Mouse (Mus musculus) myocyte (in vitro differentiated cells): ENCODE data around the gene Dennd1a. TPM values are rescaled to one million over a fixed set of nuclear protein-coding genes. Genes with fewer than 3 reads are reported as not detected.

Experiments
- H3K27me3 ChIP-seq: one replicate; pipeline ENCODE4 v1.6.1; 2011; ENCODE audit not compliant: control insufficient read depth, insufficient read depth, insufficient read length
- H3K36me3 ChIP-seq: one replicate; pipeline ENCODE4 v1.6.1; 2011; ENCODE audit not compliant: control insufficient read depth, insufficient read depth
- H3K4me2 ChIP-seq: one replicate; pipeline ENCODE4 v1.6.1; 2011; ENCODE audit warnings: low read depth, control low read depth
- H3K4me3 ChIP-seq: one replicate; pipeline ENCODE4 v1.5.1; 2011; ENCODE audit warnings: mild to moderate bottlenecking, control low read depth, moderate library complexity
- H3K79me2 ChIP-seq: one replicate; pipeline ENCODE4 v1.6.1; 2011; ENCODE audit not compliant: control insufficient read depth, insufficient read depth
- H3ac ChIP-seq: one replicate; pipeline ENCODE4 v1.6.1; 2011; ENCODE audit not compliant: control insufficient read depth, insufficient read length
- CEBPB ChIP-seq: IDR thresholded peaks from 2 replicates; pipeline ENCODE4 v1.6.1; 2011; ENCODE audit warnings: mild to moderate bottlenecking, moderate library complexity; ENCODE audit not compliant: poor library complexity, insufficient read depth, severe bottlenecking
- E2F4 ChIP-seq: IDR thresholded peaks from one replicate; pipeline ENCODE4 v1.6.1; 2011; ENCODE audit warnings: mild to moderate bottlenecking, control low read depth, moderate library complexity; ENCODE audit not compliant: insufficient read depth
- MAX ChIP-seq: IDR thresholded peaks from one replicate; pipeline ENCODE4 v1.6.1; 2011; ENCODE audit warnings: low read depth, mild to moderate bottlenecking, control low read depth
- MYOD1 ChIP-seq, 3 experiments: IDR thresholded peaks; one replicate each; pipeline ENCODE4 v1.6.1; 2011; ENCODE audit warnings: control low read depth in 2 of 3, low read depth in 2 of 3, mild to moderate bottlenecking in 2 of 3, moderate library complexity in 1 of 3; ENCODE audit not compliant: insufficient read length in 2 of 3, control insufficient read depth in 1 of 3
- MYOG ChIP-seq, 3 experiments: IDR thresholded peaks; one replicate each; pipeline ENCODE4 v1.6.1; 2011; ENCODE audit warnings: control low read depth in 2 of 3, low read depth in 2 of 3, mild to moderate bottlenecking in 2 of 3; ENCODE audit not compliant: insufficient read length in 2 of 3, control insufficient read depth in 1 of 3, insufficient read depth in 1 of 3
- POLR2A ChIP-seq: IDR thresholded peaks from one replicate; pipeline ENCODE4 v1.6.1; 2011; ENCODE audit warnings: low read depth, mild to moderate bottlenecking, control low read depth, moderate library complexity; ENCODE audit not compliant: insufficient read length
- POLR2AphosphoS2 ChIP-seq: IDR thresholded peaks from one replicate; pipeline ENCODE4 v1.6.1; 2011; ENCODE audit warnings: low read depth, control low read depth; ENCODE audit not compliant: insufficient read length
- REST ChIP-seq: IDR thresholded peaks from one replicate; pipeline ENCODE4 v1.6.1; 2011; ENCODE audit warnings: mild to moderate bottlenecking, control low read depth, moderate library complexity; ENCODE audit not compliant: insufficient read depth, insufficient read length
- SRF ChIP-seq: IDR thresholded peaks from one replicate; pipeline ENCODE4 v1.6.1; 2011; ENCODE audit warnings: low read depth; ENCODE audit not compliant: control insufficient read depth, insufficient read length
- TCF12 ChIP-seq: IDR thresholded peaks from one replicate; pipeline ENCODE4 v1.6.1; 2011; ENCODE audit warnings: mild to moderate bottlenecking, control low read depth; ENCODE audit not compliant: poor library complexity, insufficient read depth, severe bottlenecking
- TCF3 ChIP-seq: IDR thresholded peaks from one replicate; pipeline ENCODE4 v1.6.1; 2011; ENCODE audit warnings: low read depth, control low read depth; ENCODE audit not compliant: insufficient read length
- USF1 ChIP-seq: IDR thresholded peaks from one replicate; pipeline ENCODE4 v1.6.1; 2011; ENCODE audit warnings: low read depth, mild to moderate bottlenecking, control low read depth, moderate library complexity
- polyA plus RNA-seq: library from polyadenylated mRNA; unstranded; fragments of >200 nt; fragmentation: generic; extraction: Trizol; gene quantifications from one replicate; pipeline ENCODE4 v1.2.1, GENCODE M21; 2012; ENCODE audit warnings: missing spikeins

The Dennd1a gene
- polyA plus RNA-seq, 1 experiment = 11.3 TPM

- Histone ChIP-seq H3K4me3 (no peak overlapping the region), H3K4me2 (no peak overlapping the region), H3ac (no peak overlapping the region), H3K27me3 (no peaks in the 10 kb centered on the region), H3K36me3 (no peaks in the 10 kb centered on the region), H3K79me2 (peaks cover 3% of the 10 kb centered on the region)
- TF ChIP-seq MYOD1 (IDR thresholded peaks at IDR 0.05; ENCODE audit: control insufficient read depth in 1 of 3, insufficient read length in 2 of 3, low read depth in 2 of 3) (peak in 1 of 3 experiments; percentile 43), POLR2AphosphoS2 (no peak), REST (no peak)
These were observed 203.9 kb downstream of the Dennd1a start for GRCm38 (mm10) chr2:38083251-38083650.

- Histone ChIP-seq H3K36me3 (no peaks in the 10 kb centered on the region), H3K79me2 (no peaks in the 10 kb centered on the region), H3K4me2 (peak overlapping the region; percentile 44), H3K27me3 (no peaks in the 10 kb centered on the region), H3K4me3 (no peak overlapping the region), H3ac (no peak overlapping the region)
- TF ChIP-seq E2F4 (no peak), MYOG (IDR thresholded peaks at IDR 0.05; ENCODE audit: control insufficient read depth in 1 of 3, insufficient read depth in 1 of 3, insufficient read length in 2 of 3, low read depth in 2 of 3) (peak in 1 of 3 experiments; percentile 78), MYOD1 (IDR thresholded peaks at IDR 0.05; ENCODE audit: control insufficient read depth in 1 of 3, insufficient read length in 2 of 3, low read depth in 2 of 3) (peak in 2 of 3 experiments; percentile 3 to 50)
These were observed 212.7 kb downstream of the Dennd1a start for GRCm38 (mm10) chr2:38074495-38074894.

- TF ChIP-seq MYOD1 (IDR thresholded peaks at IDR 0.05; ENCODE audit: control insufficient read depth in 1 of 3, insufficient read length in 2 of 3, low read depth in 2 of 3) (no peak), SRF (no peak), TCF12 (no peak), POLR2AphosphoS2 (no peak), REST (no peak), CEBPB (no peak), POLR2A (no peak), USF1 (no peak), MYOG (IDR thresholded peaks at IDR 0.05; ENCODE audit: control insufficient read depth in 1 of 3, insufficient read depth in 1 of 3, insufficient read length in 2 of 3, low read depth in 2 of 3) (no peak), E2F4 (no peak), TCF3 (no peak), MAX (no peak)
- Histone ChIP-seq H3K4me2 (no peak overlapping the region), H3K36me3 (no peaks in the 10 kb centered on the region), H3K27me3 (no peaks in the 10 kb centered on the region), H3ac (no peak overlapping the region), H3K4me3 (no peak overlapping the region), H3K79me2 (no peaks in the 10 kb centered on the region)
These were observed 215.1 kb downstream of the Dennd1a start for GRCm38 (mm10) chr2:38072061-38072460.

- TF ChIP-seq POLR2A (no peak), MYOG (IDR thresholded peaks at IDR 0.05; ENCODE audit: control insufficient read depth in 1 of 3, insufficient read depth in 1 of 3, insufficient read length in 2 of 3, low read depth in 2 of 3) (no peak), TCF12 (no peak), SRF (no peak), CEBPB (no peak), E2F4 (no peak), MAX (no peak), REST (no peak), MYOD1 (IDR thresholded peaks at IDR 0.05; ENCODE audit: control insufficient read depth in 1 of 3, insufficient read length in 2 of 3, low read depth in 2 of 3) (no peak), USF1 (no peak), POLR2AphosphoS2 (no peak), TCF3 (no peak)
- Histone ChIP-seq H3K36me3 (no peaks in the 10 kb centered on the region), H3ac (no peak overlapping the region), H3K27me3 (no peaks in the 10 kb centered on the region), H3K79me2 (no peaks in the 10 kb centered on the region), H3K4me3 (no peak overlapping the region), H3K4me2 (no peak overlapping the region)
These were observed 219.0 kb downstream of the Dennd1a start for GRCm38 (mm10) chr2:38068171-38068572.

GRCm38 (mm10) chr2:38065914-38066313 lies 221.3 kb downstream of the Dennd1a start:
- no peaks in the 10 kb centered on the region for H3K79me2 ChIP-seq
- no peak overlapping the region for H3K4me3 ChIP-seq
- H3K36me3 ChIP-seq = no peaks in the 10 kb centered on the region
- TF ChIP-seq E2F4 = no peak
- no peak for TF ChIP-seq TCF12
- TF ChIP-seq TCF3 = no peak
- no peak for TF ChIP-seq POLR2A
- no peak for TF ChIP-seq MAX
- no peak for TF ChIP-seq USF1
- no peak for TF ChIP-seq SRF
- TF ChIP-seq MYOG (IDR thresholded peaks at IDR 0.05; ENCODE audit: control insufficient read depth in 1 of 3, insufficient read depth in 1 of 3, insufficient read length in 2 of 3, low read depth in 2 of 3) = no peak
- no peak for TF ChIP-seq REST
- TF ChIP-seq CEBPB = no peak
- no peak for TF ChIP-seq MYOD1 (IDR thresholded peaks at IDR 0.05; ENCODE audit: control insufficient read depth in 1 of 3, insufficient read length in 2 of 3, low read depth in 2 of 3)
- H3K27me3 ChIP-seq = no peaks in the 10 kb centered on the region
- no peak overlapping the region for H3K4me2 ChIP-seq
- H3ac ChIP-seq = no peak overlapping the region
